Mouse (Mus musculus) kidney, postnatal 14 days (tissue): ENCODE data around the gene Trim5.
"Not testable (repeated sequence)": the region's sequence is repeated elsewhere in the genome, so short reads cannot be mapped to it uniquely, and the experiment has no call there.

Source experiments
- DNase-seq: peaks from one replicate; pipeline ENCODE4 v3.0.0; 2022; ENCODE audit warnings: mixed read lengths

The Trim5 gene

DNA sequence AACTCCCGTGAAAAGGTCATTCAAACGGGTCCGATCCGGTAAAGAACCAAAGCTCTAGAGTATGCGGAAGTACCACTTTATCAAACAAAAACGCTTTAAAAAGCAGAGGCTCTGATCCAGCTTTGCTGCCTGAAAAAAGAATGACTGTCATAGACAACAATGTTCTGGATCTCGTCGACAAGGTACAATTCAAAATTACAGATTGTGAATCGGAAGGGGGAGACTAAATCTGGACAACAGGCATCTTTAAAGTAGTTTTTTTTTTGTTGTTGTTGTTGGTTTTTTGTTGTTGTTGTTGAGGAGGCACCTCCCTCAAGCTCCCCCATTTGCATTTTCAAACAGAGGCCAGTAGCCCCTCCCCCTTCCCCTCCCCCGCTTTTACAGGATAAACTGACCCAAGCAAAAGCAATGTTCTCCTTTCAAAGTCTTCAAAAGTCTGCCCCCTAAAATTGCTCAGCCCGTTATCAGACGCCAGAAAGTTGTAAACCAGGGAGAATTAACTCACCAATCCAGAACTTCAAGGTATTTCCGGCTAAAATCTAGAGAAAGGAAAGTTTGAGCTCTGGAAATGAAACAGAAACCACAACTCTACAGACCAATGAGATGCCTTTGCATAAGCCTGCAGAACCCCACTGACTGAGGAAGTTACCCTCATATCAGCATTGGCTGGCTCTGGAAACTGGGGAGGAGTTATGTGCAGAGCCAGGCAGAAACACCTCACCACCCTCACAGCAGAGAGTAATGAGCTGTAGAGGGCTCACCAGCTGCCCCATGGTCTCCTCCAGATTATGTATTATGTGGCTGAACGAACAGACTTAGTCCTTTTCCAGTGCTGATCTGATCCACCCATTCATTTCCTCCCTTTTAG, at the start of gene Trim5:
TSS of gene Trim5 (minus strand) at position 519 of the 868 bp plus-strand sequence.
- peak; percentile 5 for DNase-seq

DNA sequence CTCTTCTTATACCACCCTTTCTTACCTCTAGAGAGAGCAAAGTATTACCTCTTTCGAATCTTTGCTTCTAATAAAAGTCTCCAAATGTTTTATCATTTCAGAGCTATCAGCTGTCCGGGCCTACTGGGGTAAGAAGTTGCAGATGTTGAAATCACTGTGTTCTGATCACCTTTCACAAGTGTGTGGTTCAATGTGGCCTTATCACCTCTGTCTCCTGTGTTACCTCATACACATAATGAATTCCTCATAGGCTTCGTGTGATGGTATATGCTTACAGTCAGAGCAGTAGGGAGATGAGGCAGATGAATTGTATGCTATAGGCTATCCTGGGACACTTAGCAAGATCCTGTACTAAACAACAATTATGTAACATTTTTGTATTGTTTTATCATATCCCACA, 47.7 kb upstream of the Trim5 start:
- not testable (repeated sequence) for DNase-seq

DNA sequence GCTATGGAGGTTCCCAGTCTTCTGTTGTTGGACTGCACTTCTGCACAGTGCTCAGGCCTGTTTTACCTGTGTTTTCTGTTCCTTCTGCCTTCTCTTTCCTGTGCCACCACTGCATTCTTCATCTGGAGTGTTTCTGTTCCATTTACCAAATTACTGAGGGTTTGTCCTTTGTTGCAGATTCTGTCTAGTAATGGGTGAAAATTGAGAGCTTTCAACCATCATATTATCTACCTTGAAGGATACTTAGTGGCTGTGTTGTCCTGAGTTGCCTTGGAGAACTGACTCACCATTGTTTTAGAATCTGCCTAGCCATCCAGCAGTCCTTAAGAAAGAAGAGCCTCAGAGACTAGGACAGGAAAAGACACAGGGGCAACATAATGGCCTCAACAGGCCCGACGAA, 41.3 kb upstream of the Trim5 start, which contains the start of gene Trim34b:
TSS of gene Trim34b (plus strand) at position 301 of the 400 bp plus-strand sequence.
- DNase-seq, result not testable (repeated sequence)

DNA sequence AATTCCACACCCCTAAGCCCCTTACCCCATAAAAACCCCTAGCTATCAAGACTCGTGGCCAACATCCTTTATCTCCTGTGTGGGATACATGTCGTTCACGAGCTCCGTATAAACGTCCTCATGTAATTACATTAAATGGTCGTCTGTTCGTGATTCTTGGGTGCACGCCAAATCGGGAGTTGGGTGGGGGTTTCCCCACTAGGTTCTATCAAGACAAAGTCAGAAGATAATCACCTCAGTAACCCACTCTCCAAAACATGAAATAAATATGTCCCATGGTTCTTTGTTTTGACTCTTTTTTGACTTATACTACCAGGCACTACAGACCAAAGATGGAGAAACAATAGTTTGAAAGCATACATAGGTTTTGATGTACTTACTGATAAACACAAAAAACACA, 34.1 kb upstream of the Trim5 start:
- DNase-seq, result no peak

DNA sequence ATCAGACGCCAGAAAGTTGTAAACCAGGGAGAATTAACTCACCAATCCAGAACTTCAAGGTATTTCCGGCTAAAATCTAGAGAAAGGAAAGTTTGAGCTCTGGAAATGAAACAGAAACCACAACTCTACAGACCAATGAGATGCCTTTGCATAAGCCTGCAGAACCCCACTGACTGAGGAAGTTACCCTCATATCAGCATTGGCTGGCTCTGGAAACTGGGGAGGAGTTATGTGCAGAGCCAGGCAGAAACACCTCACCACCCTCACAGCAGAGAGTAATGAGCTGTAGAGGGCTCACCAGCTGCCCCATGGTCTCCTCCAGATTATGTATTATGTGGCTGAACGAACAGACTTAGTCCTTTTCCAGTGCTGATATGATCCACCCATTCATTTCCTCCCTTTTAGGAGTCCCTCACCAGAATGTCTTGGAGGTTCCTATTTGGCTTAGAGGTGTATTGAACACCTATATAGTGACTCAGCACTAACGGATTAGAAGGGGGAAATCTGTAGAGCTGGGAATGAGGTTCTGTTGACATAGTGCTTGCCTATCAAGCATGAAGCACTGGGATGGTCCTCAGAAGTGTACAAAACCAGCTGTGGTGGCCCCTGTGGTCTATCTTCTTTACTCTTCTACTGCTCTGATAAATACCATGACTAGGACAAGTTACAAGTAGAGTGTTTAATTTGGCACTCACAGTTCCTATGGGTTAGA, 27.6 kb upstream of the Trim5 start, which contains the start of gene Trim12a:
TSS of gene Trim12a (minus strand) at position 98 of the 712 bp plus-strand sequence.
- not testable (repeated sequence) for DNase-seq

DNA sequence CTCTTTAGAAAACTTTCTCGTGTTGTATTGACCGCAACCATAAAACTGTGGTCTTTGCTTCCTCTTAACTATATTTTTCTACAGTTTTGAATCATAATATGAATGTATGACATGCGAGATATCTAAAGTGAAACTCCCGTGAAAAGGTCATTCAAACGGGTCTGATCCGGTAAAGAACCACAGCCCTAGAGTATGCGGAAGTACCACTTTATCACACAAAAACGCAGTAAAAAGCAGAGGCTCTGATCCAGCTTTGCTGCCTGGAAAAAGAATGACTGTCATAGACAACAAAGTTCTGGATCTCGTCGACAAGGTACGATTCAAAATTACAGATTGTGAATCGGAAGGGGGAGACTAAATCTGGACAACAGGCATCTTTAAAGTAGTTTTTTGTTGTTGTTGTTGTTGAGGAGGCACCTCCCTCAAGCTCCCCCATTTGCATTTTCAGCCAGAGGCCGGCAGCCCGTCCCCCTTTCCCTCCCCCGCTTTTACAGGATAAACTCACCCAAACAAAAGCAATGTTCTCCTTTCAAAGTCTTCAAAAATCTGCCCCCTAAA, 27.0 kb upstream of the Trim5 start:
- peak; percentile 12 for DNase-seq

DNA sequence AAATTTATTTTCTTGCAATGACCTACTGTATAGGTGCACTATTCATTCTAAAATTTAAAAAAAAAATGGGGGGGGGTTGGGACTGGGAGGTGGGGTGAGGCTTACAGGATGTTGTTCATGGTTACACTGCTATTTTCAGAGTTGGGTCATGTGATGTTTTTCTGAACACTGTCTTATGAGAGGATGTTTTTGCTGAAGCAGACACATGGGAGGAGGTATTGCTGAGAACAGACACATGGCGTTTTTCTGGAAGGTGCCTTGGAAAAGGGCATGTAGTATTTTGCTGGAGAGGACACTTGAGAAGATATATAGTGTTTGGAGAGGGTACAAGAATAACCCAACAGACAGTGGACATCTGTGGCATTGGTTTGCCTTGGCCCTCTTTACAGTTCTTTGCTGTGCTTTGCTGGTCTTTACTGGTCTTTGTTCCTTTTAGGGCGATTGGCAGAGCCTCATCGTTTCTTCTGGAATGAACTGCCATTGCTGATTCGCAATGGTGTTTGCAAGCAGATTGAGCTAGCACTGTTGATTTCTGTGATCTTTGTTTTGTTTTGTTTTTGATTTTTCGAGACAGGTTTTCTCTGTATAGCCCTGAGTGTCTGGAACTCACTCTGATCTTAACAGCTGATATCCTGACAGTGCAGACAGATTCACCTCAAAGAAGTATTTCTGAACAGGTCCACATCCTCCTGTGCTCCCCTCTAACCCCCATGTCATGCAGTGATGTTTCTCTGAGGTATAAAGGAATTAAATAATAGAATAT, 3.9 kb upstream of the Trim5 start:
- DNase-seq, result no peak

DNA sequence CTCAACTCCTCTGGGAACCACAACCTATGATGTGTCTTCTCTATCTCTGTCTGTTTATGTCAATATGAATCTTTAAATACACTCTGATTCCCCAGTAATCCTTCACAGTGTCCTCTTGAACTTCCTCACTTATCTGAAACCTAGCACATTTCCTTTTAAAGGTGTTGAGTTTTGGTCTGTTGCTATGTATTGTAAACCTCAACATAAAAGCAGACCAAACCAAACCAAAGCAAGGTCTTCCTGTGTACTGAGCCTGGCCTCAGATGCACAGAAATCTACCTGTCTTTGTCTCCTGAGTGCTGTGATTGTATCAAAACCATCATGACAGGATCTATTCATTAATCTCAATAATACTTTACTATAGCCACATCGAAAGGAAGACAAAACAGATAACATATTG, 2.7 kb upstream of the Trim5 start:
- DNase-seq, result no peak

DNA sequence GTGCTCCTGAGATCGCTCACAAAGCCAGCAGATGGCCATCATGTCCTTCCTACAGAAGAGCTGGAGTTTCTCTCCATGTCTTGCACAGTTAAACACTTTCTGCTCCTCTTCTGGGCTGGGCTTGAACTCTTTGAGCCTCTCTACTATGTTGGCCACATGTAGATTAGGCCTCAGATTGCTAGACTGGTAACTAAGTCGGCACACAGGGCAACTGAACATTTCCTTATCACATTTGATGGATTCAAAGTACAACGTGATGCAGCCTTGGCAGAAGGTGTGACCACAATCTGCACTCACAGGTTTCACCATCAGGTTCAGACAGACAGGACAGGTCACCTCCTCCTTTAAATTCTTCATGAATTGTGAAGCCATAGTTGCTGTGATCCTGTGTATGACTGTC, 8.5 kb downstream of the Trim5 start:
- DNase-seq, result not testable (repeated sequence)

DNA sequence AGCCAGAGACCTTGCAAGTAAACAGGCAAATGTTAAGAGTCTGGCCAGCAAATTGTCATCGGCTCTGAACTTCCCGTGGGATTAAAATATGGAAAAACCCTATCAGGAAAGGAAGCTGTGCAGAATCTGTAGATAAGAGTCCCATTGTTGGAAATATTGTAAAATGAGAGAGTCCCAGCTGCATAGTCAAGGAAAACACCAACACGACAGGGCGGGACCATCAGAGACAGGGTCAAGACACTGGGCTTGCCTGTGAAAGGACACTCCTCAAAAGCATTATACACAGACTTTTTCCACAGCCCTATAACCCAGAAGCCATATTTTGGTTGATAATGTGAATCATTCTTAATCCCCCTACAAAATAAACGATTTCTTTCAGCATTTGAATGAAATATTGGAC, 22.6 kb downstream of the Trim5 start:
- not testable (repeated sequence) for DNase-seq

DNA sequence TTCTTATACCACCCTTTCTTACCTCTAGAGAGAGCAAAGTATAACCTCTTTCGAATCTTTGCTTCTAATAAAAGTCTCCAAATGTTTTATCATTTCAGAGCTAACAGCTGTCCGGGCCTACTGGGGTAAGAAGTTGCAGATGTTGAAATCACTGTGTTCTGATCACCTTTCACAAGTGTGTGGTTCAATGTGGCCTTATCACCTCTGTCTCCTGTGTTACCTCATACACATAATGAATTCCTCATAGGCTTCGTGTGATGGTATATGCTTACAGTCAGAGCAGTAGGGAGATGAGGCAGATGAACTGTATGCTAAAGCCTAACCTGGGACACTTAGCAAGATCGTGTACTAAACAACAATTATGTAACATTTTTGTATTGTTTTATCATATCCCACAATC, 27.5 kb downstream of the Trim5 start:
- not testable (repeated sequence) for DNase-seq

DNA sequence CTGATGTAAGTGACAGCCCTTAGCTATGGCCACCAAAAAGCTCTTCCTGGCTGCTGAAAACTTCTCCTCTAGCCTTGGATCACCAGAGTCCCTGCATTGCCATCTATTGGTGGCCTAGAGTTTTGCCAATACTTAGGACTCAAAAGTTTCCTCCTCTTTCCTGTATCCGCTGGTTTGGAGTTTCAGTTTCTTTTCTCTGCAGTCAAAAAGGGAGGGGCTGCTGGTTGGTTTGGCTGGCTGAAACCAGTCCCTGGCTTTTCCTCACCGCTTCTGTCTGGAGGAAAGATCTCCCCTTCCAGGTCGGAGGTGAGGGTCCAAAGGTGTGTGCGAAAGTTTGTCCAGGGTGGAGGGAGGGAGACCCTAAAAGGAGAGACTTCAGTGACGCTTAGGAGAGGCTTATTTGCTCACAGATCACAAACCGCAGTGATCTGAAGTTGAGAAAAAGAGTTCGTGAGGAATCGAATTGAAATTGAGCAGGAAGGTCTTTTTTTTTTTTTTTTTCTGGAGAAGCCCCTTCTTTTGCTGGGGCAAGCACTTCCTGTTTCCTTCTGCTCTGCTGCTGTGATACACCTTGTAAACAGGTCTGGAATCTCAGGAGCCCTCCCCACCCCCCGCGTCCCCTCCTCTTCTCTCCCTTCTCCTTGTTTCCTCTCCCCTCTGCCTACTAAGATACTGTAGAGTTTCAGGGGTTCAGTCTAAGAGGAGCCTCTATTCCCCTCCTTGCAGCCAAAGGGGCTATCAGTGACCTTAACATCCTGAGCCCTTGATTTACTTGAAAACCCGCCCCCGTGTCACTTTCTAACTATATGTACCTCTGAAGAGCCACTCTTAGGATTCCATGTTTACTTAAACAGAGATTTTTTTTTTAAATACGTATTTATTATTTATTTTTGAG, 43.4 kb downstream of the Trim5 start, which contains the start of gene Trim34a:
TSS of gene Trim34a (plus strand) at position 171 of the 895 bp plus-strand sequence.
- DNase-seq, result peak; percentile 74

DNA sequence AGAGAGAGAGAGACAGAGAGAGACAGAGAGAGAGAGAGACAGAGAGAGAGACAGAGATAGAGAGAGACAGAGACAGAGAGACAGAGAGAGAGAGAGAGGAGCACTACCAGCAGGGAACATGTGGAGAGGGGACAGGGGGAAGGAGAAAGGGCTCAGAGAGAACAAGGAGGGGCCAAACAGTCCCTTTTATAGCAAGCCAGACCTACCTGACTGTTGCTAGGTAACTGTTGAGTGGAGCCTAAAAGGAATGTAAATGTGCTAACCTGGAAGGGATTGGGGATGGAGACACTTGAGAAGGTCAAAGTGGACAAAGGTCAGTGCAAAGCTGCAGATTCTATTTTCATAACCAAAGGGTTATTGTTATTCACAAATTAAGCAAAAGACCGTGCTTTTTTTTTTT, 44.3 kb downstream of the Trim5 start:
- no peak for DNase-seq

DNA sequence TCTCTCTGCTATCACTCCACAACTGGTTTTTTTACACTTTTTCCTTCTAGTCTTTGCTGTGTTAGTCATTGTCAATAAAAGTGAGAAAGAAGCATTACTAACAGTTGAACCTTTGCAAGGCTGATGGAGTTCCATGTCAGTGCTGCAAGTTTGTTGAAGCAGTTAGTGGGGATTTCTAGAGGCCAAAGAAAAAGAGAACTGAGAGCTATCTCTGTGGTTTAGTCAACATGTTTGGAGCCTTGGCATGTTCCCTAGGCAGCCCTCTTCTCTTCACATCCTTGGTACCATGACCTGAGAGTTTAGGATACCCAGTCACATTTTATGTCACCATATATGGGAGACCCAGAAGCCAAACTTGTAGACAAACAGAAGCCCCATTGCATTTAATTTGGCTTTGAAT, 47.0 kb downstream of the Trim5 start:
- no peak for DNase-seq

DNA sequence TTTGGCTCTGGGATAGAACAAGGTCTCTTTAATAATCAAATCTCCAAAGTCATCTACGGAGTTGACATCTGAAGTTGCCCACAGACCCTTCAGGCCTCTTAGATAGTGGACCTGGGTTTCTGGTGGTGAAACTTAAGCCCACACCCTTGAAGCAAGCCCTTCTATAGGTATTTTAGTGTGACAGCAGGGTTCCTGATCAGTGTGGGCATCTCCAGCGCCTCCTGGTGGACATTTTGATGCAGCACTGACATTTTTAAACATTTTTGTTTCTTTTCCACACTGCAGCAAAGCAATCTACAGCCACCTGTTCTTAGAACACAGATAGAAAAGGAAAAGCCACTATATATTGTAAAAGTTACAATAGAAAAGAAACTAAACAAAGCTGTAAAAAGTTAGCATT, 56.7 kb downstream of the Trim5 start:
- DNase-seq, result peak; percentile 19

DNA sequence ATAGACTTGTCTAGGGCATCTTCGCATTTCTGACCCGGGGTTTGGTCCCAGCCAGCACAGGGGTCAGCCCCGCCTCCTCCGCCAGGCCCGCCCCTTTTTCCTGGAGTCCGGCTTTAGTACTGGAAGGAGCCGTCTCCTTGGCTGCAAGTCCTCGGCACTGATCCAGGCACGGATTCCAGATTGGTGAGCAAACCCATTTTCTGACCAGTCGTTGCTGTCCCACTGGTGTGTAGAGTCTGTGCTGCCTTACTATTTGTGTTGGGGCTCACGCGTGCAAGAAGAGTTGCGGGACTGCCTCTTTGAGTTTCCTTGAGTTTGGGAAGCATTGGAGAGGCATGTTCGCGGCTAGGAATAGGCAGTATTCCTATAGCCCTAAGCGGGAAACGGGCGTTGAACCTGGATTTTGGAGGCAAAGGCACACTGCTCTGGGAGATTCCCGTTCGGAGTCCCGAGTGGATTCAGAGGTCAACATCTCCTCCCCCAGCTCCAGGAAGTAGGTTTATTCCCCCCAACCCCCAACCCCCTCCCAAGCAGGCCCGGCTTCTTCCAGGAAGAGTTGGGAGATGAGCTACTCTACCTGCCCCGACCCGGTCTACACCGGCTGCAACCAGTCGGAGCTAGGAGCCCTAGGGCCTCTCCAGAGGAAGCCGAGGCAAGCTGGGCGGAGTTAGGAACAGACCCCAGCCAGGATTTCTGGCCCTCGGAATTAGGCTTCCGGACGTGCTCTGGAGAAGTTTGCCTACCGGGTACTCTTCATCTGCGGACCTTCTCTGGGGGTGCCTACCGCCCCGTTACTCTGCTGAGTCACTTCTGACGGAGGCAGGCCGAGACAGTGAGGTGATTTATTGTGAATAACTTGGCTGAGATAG, 69.0 kb downstream of the Trim5 start, which contains the start of gene Trim6:
TSS of gene Trim6 (plus strand) at position 93 of the 869 bp plus-strand sequence.
- DNase-seq, result peak; percentile 86

DNA sequence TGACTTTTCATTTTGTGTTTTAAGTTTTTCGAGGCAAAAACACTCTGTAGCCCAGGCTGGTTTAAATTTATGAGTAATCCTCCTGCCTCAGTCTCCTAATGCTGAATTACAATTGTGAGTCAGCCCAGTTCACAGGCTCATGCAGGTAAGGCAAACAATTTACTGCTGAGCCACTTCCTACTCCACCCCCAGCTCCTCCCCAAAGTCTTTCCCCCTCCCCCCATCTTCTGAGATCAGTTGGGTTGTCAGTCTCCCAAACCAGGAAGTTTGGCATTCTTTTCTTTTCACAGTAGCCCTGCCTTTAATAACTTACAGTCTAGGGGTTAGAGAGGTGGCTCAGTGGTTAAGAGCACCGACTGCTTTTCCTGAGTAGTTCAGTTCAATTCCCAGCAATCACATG, 70.0 kb downstream of the Trim5 start:
- DNase-seq, result no peak

DNA sequence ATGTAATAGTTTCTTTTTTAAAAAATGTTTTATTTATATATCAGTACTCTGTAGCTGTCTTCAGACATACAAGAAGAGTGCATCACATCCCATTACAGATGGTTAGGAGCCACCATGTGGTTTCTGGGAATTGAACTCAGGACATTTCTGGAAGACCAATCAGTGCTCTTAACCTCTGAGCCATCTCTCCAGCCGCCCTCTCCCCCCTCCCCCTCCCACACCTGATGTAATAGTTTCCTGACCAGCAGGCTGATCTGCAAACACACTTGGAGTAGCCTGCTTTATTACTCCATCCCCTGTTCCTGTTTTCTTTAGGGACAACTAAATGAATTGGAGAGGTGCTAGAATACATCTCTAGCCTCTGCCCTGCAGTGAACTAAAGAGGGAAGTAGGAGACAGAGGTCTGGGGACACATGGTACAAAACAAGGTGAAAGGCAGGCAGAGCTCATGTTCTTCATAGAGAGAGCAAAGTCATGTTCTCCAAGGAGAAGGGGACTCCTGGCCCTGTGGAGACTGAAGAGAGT, 71.8 kb downstream of the Trim5 start:
- DNase-seq, result no peak
